Mouse (Mus musculus) kidney, adult 2 months (tissue): ENCODE data around the gene Mpeg1.

Experiments
- CTCF ChIP-seq: fragments of 200-500 bp; conservative IDR thresholded peaks from 2 replicates; pipeline ENCODE4 v1.5.1; 2011; ENCODE audit warnings: low read depth, mild to moderate bottlenecking, control low read depth, low read length, moderate library complexity, mixed read lengths; ENCODE audit not compliant: insufficient read depth, insufficient read length
- POLR2A ChIP-seq: fragments of 200-500 bp; IDR thresholded peaks from one replicate; pipeline ENCODE4 v1.6.1; 2011; ENCODE audit warnings: low read depth, low read length, control low read depth

DNA sequence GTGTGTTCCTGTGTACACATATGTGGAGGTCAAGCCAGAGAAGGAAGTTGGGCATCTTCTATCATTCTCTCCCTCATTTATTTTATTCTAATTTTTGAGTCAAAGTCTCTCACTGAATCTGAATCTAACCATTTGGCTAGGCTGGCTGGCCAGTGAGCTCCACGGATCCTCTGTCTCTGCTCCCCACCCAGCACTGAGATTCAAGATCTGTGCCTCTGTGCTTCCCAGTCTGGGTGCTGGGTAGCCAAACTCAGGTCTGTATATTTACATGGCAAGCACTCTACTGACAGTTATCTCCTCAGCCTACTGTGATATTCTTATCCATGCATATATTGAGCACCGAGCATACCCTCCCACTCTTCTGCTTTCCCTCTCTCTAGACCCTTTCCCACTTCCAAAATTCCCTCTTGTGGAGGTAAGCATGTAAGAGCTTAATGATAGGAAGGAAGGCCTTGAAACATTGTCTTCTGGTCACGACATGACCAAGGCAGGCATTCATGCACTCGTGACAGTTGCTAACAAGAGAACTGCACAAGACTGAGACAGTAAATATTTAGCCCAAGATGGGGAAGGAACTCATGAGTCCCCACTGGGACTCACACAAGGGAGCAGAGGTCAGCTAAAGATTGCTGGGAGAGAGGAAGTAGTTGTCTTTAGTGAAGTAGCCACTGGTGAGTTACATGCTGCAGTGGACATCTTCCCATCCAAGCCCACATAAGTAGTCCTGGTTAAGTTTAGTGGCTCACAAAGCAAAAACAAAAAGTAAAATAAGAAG, 24.6 kb upstream of the Mpeg1 start:
- no peak for TF ChIP-seq CTCF
- no peak for TF ChIP-seq POLR2A
